Mouse (Mus musculus): ENCODE results near the gene Atp2c2.

The Atp2c2 gene

DNA sequence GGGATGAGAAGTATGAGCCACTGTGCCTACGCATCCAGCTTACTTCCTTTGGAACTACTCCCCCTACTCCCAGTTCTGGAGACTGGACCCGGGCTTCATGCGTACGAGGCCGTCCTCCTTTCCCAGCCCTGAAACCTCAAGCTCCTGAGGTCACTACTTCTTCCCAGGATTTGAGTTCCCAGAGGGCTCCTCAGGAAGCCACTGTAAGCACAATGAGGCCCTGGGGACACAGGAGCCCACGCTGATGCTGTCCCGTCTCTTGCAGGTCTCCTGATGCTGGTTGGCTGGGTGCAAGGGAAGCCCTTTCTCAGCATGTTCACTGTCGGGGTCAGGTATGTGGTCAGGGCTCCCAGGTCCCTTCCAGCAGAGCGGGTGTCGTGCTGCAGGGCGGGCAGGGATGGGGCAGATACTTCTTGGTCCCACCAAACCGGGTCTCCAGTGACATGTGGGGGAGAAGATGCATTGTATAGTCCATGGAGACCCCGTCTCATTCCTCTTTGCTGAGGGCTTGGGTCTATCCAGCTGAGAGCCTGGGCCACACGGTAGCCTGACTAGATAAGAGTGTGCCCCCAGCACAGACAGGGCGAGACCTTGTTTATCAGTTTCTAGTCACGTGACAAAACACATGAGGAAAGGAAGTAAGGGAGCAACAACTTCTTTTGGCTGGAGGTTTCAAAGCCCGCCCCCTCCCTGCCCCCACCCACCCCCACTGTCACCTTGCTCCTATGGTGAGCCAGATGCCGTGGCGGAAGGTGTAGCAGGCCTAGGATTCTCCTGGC is 38.5 kb downstream of the Atp2c2 start:
- no peak for ATAC-seq (ENCODE audit: insufficient number of reproducible peaks, low FRiP score, low TSS enrichment)

- ATAC-seq (ENCODE audit: insufficient number of reproducible peaks, low FRiP score, low TSS enrichment): no peak
Observed at GRCm38 (mm10) chr8:119740634-119741033, 40.8 kb downstream of the Atp2c2 start.

DNA sequence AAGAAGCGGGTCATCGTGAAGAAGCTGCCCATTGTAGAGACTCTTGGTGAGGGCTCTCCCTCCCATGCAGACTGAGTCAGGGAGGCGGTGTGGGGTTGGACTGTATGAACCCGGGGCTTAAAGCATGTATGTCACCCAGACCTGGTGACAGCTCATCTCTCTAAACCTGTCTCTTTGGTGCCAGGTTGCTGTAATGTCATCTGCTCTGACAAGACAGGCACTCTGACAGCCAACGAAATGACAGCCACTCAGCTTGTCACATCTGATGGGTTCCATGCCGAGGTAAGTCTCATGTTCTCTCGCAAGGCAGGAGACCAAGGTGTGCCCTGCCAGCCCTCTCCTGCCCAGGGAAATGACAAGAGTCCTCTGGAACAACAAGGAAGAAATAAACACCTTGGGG is 42.6 kb downstream of the Atp2c2 start:
- no peak for ATAC-seq (ENCODE audit: insufficient number of reproducible peaks, low FRiP score, low TSS enrichment)

DNA sequence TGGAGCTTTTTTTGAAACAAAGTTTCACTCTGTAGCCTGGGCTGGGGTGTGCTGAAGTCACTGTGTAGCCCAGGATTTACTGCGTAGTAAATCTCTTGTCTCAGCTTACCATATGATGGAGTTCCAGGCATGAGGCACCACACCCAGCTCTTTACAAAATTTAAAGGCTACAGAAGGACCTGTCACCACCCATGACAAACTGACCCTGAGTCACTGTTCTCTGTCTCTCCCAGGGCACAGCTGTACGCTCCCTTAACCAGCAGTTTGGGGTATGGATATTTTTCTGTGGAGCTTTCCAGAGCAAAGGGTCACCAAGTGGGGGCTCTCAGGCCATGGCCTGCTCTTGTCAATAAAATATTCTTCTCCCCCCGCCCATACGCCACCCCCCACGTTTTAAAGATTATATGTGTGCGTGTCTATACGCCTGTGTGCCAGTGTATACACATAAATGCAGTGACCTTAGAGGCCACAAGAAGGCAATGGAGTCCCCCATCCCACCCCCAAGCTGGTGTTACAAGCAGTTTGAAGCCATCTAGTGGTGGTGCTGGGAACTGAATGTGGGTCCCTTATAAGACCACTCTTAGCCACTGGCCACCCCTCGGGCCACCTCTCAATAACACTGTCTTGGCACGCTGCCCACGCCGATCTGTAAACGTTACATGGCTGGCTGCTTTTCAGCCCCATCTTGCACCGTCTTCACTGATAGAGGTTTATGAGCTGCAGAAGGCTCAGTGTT is 43.6 kb downstream of the Atp2c2 start:
- ATAC-seq (ENCODE audit: insufficient number of reproducible peaks, low FRiP score, low TSS enrichment): no peak

DNA sequence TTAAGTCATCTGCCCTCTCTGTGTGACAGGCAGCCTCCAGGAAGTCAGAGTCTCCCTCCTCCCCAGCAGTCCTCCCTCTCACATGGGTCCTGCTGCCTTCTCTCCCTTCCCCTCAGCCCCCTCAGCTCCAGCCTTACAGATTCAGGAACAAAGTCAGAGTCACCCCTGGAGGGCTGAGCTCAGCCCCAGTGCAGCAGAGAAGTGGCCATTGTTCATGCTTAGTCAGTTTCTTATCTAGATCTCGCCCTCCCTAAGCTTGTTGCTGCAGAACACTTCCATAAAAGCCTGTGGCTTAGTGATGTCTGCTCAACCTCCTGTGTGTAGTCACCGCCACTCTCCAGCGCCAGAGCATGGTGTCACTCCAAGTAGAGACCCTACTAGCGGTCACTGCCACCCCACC is 44.8 kb downstream of the Atp2c2 start:
- no peak for ATAC-seq (ENCODE audit: insufficient number of reproducible peaks, low FRiP score, low TSS enrichment)

DNA sequence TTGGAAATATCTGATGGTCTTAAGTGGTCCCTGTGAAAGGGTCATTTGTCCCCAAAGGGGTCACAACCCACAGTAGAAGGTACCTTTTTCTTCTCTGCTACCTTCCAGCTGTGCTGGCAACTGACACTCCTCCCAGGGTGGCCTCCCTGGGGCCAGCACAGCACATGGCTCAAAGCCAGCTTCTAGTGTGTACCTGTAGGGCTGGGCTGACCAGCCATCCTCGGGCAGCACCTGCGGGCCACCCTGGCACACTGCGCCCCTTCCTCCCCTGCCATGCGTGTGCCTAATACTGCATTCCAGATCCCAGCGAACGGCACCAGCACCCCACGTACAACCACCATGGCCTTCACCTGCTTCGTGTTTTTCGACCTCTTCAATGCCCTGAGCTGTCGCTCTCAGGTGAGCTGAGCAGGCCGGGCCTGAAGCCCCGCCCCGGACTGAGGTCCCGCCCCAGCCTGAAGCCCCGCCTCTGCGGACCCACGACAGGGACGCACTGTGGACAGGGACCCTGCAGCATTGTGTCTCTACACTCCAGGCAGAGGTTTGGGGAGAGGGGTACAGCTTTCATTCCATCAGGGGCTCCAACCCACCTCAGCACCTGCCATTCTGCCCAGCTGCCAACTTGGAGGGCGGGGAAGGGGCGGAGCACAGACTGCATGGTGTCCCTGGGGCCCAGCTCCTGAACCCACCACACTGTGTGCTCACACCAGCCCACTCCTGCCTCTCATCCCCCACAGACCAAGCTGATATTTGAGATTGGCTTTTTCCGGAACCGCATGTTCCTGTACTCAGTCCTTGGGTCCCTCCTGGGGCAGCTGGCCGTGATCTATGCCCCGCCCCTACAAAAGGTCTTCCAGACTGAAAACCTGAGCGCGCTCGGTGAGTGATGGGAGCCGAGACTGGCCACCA is 55.7 kb downstream of the Atp2c2 start:
- ATAC-seq (ENCODE audit: insufficient number of reproducible peaks, low FRiP score, low TSS enrichment): no peak

- ATAC-seq (ENCODE audit: insufficient number of reproducible peaks, low FRiP score, low TSS enrichment): no peak
Observed at GRCm38 (mm10) chr8:119756147-119756461, 56.3 kb downstream of the Atp2c2 start.

- no peak for ATAC-seq (ENCODE audit: insufficient number of reproducible peaks, low FRiP score, low TSS enrichment)
Observed at GRCm38 (mm10) chr8:119756538-119756937, 56.7 kb downstream of the Atp2c2 start.

GRCm38 (mm10) chr8:119761692-119762091 is 61.9 kb downstream of the Atp2c2 start:
- ATAC-seq (ENCODE audit: insufficient number of reproducible peaks, low FRiP score, low TSS enrichment): no peak

GRCm38 (mm10) chr8:119762226-119763220 is 62.7 kb downstream of the Atp2c2 start:
- ATAC-seq (ENCODE audit: insufficient number of reproducible peaks, low FRiP score, low TSS enrichment): no peak

DNA sequence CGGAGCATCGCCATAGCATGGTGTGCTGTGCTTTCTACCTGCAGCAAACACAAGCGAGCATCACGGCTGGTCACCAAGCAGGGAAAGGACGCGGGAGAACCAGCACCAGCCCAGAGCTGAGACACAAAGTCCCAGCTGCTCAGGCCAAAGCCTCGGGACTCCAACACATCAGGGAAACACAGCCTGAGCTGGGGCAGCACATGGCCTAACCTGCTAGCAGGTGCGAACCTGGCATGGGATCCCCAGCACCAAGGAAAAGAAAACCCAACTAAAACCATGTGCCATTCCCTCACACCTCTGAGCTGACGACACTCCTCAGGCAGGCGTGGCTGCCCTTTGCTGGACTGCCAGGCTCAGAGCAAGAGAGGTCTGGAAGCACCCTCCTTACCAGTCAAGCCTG is 65.5 kb downstream of the Atp2c2 start:
- ATAC-seq (ENCODE audit: insufficient number of reproducible peaks, low FRiP score, low TSS enrichment): no peak

DNA sequence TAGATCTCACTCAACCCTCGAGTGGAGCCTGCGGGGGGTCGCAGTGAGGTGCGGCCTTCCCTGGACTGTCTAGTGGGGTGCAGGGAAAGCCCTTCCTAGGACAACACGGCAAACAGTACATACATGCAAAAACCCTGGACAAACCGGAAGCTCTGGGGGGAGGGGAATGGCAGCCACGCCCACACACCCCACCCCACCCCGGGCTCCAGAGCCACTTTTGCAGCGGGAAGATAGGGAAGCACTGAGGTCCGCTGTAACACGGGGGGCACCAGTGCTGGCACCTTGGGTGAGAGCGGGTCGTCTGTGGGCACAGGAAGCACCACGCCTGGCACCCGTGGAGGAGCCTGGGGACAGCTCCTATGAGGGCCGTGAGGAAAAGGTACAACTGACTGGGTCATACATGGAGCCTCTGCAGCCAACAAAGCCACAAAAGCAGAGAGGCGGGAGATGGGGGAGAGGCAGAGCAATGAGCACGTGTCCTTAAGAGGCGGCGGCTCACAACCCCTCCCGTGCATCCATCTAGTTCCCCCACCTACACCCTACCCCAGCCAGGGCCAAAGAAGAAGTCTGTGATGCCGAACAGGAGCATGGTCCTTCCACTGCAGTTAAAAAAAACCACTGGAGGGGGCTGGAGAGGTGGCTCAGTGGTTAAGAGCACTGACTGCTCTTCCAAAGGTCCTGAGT is 66.1 kb downstream of the Atp2c2 start:
- ATAC-seq (ENCODE audit: insufficient number of reproducible peaks, low FRiP score, low TSS enrichment): no peak

GRCm38 (mm10) chr8:119776668-119777245 is 76.9 kb downstream of the Atp2c2 start:
- ATAC-seq (ENCODE audit: insufficient number of reproducible peaks, low FRiP score, low TSS enrichment): no peak

GRCm38 (mm10) chr8:119777765-119778164 is 78.0 kb downstream of the Atp2c2 start:
- 0 out of 2 replicates have a peak, but pooled peaks have one; percentile 2 for ATAC-seq (ENCODE audit: insufficient number of reproducible peaks, low FRiP score, low TSS enrichment)

GRCm38 (mm10) chr8:119778263-119778662 is 78.5 kb downstream of the Atp2c2 start, which contains the start of gene Tldc1:
Tldc1 (minus strand) TSS chr8:119778416.
- ATAC-seq (ENCODE audit: insufficient number of reproducible peaks, low FRiP score, low TSS enrichment): peak; percentile 96

- 0 out of 2 replicates have a peak, but pooled peaks have one; percentile 9 for ATAC-seq (ENCODE audit: insufficient number of reproducible peaks, low FRiP score, low TSS enrichment)
Observed at GRCm38 (mm10) chr8:119779013-119779737, 79.4 kb downstream of the Atp2c2 start.

DNA sequence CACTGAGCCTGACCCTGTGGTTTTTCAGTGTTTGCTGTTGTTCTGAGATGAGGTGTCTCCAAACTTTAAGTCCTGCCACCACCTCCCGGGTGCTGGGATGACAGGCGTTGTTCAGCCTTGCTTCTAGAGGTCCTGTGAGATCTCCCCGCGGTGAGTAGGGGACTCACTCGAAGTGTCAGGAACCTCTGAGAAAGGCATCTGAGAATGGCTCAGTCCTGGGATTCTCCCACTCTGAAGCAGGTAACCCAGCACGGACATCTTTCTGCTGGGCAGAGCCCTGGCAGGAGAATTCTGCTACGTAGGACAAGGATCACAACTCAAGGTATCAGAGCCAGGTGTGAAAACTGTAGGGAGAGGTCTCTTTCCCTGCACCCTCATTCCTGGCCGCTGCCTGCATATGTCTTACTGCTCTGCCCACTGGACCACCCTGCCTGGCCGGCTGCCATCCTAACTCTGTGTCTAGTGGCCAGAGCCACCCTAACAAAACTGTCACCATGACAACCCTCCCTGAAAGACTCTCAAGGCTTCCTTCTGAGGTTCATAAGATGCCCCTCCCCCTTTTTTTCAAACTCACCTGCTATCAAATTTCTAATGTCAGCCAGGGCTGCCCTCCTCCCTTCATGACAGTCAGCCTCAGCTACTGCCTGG is 80.7 kb downstream of the Atp2c2 start:
- ATAC-seq (ENCODE audit: insufficient number of reproducible peaks, low FRiP score, low TSS enrichment): no peak
